ENCODE assay signal across 8 mouse cellular contexts in genomic region chr11:99023094-99023493, GRCm38 (mm10). TPM values are rescaled to one million over a fixed set of nuclear protein-coding genes. Genes with fewer than 3 reads are reported as not detected.
A peak's percentile ranks its signal among the peaks of the same experiment; 100 is the strongest.
DNase-seq lines count a peak whose midpoint lies in the region; ATAC-seq lines count a peak whose summit lies in the region.

No protein-coding gene starts in this region.

- no peaks in the 10 kb centered on the region for H3K9me3 ChIP-seq in forebrain, embryonic 11.5 days (ENCODE audit: control insufficient read depth, low read length)
- H3K9me3 ChIP-seq in liver, embryonic 13.5 days (replicated peaks): no peaks in the 10 kb centered on the region

- intact Hi-C loops in heart, postnatal 25 days (cut with DNase I): no loop called here
- intact Hi-C loops in left cerebral cortex, postnatal 10 days (cut with DNase I): no loop called here

- 10% methylated on average over 4 of the region's 4 CpGs for WGBS in forebrain, embryonic 11.5 days
- 2% methylated on average over 4 of the region's 4 CpGs for WGBS in liver, embryonic 13.5 days (ENCODE audit: insufficient replicate concordance)

- H3K4me2 ChIP-seq in forebrain, embryonic 11.5 days (ENCODE audit: low read depth, low read length, severe bottlenecking): peak overlapping the region; percentile 64
- peak overlapping the region; percentile 80 for H3K4me2 ChIP-seq in liver, embryonic 13.5 days

- H3K27me3 ChIP-seq in forebrain, embryonic 11.5 days (ENCODE audit: control insufficient read depth, insufficient read depth, low read length): no peaks in the 10 kb centered on the region
- H3K27me3 ChIP-seq in liver, embryonic 13.5 days: no peaks in the 10 kb centered on the region

- H3K27ac ChIP-seq in forebrain, embryonic 11.5 days (ENCODE audit: low read depth, low read length): no peak overlapping the region
- peak overlapping the region; percentile 82 for H3K27ac ChIP-seq in liver, embryonic 13.5 days

- peaks cover 11% of the 10 kb centered on the region for H3K36me3 ChIP-seq in forebrain, embryonic 11.5 days (ENCODE audit: control insufficient read depth, insufficient read depth, low read length)
- H3K36me3 ChIP-seq in liver, embryonic 13.5 days: peaks cover 50% of the 10 kb centered on the region

- no peak for ATAC-seq in forebrain, embryonic 11.5 days (replicated peaks; ENCODE audit: low FRiP score)
- no peak for ATAC-seq in liver, embryonic 13.5 days (ENCODE audit: low read depth)
- no peak for ATAC-seq in activated CD4-positive, CD25-positive, alpha-beta regulatory T cell, adult 4 months

- no peaks in the 10 kb centered on the region for H3K4me1 ChIP-seq in forebrain, embryonic 11.5 days (replicated peaks; ENCODE audit: control insufficient read depth, insufficient read depth, low read length)
- H3K4me1 ChIP-seq in liver, embryonic 13.5 days (replicated peaks): peaks cover 47% of the 10 kb centered on the region

- H3K9ac ChIP-seq in forebrain, embryonic 11.5 days (ENCODE audit: low read length): peak overlapping the region; percentile 97
- H3K9ac ChIP-seq in liver, embryonic 13.5 days: peak overlapping the region; percentile 92

- peak overlapping the region; percentile 88 for H3K4me3 ChIP-seq in forebrain, embryonic 11.5 days (ENCODE audit: low read depth, low read length)
- H3K4me3 ChIP-seq in liver, embryonic 13.5 days (replicated peaks): peak overlapping the region; percentile 78

- DNase-seq in heart, adult 11 months: peak; percentile 44
- DNase-seq in heart, postnatal 25 days (ENCODE audit: low spot score): no peak
- DNase-seq in 416B (ENCODE audit: low read depth): peak; percentile 35
- DNase-seq in forebrain, embryonic 11.5 days (ENCODE audit: low spot score): no peak
- no peak for DNase-seq in liver, embryonic 13.5 days
- DNase-seq in right cerebral cortex, adult 2 months (ENCODE audit: low spot score in 2 of 2): no peak
- no peak for DNase-seq in left cerebral cortex, postnatal 10 days (ENCODE audit: extremely low spot score in 1 of 2, low spot score in 2 of 2)

RNA-seq across cellular contexts. Expression of gene Top2a, which starts 0.9 kb away (rescaled TPM):
- total RNA-seq in heart, postnatal 25 days (2021): 1 to 10 TPM; 4.2 to 4.6 TPM
- 446 and 476 TPM in 2 replicates for polyA plus RNA-seq in forebrain, embryonic 11.5 days (2014; fragmentation: Nextera tagmentation; extraction: Ambion mirVana)
- 208 and 245 TPM in 2 replicates for polyA plus RNA-seq in liver, embryonic 13.5 days (2015; fragmentation: Nextera tagmentation; extraction: Ambion mirVana)
- 100 to 1,000 TPM; 118 to 121 TPM for polyA plus RNA-seq in activated CD4-positive, CD25-positive, alpha-beta regulatory T cell, adult 4 months (2017; shearing (Covaris generic))
- total RNA-seq in left cerebral cortex, postnatal 10 days (2021): 10 to 100 TPM; 10.1 to 12.0 TPM

RNA-seq across cellular contexts. Expression of gene Igfbp4, which starts 17.9 kb away (rescaled TPM):
- total RNA-seq in heart, postnatal 25 days (2021): 10 to 100 TPM; 87.8 to 99.7 TPM
- polyA plus RNA-seq in forebrain, embryonic 11.5 days (2014; fragmentation: Nextera tagmentation; extraction: Ambion mirVana): 246 and 252 TPM in 2 replicates
- 168 and 194 TPM in 2 replicates for polyA plus RNA-seq in liver, embryonic 13.5 days (2015; fragmentation: Nextera tagmentation; extraction: Ambion mirVana)
- polyA plus RNA-seq in activated CD4-positive, CD25-positive, alpha-beta regulatory T cell, adult 4 months (2017; shearing (Covaris generic)): 10 to 100 TPM; 33.7 to 43.6 TPM
- 10 to 100 TPM; 78.1 to 83.3 TPM for total RNA-seq in left cerebral cortex, postnatal 10 days (2021)

RNA-seq across cellular contexts. Expression of gene Gjd3, which starts 40.3 kb away (rescaled TPM):
- 1 to 10 TPM in 1 of 2 experiments, under 1 TPM in 1; 0.52 to 1.1 TPM for total RNA-seq in heart, postnatal 25 days (2021)
- 0.23 TPM in 1 of 2 replicates, not detected in the other for polyA plus RNA-seq in forebrain, embryonic 11.5 days (2014; fragmentation: Nextera tagmentation; extraction: Ambion mirVana)
- not detected in 2 replicates for polyA plus RNA-seq in liver, embryonic 13.5 days (2015; fragmentation: Nextera tagmentation; extraction: Ambion mirVana)
- polyA plus RNA-seq in activated CD4-positive, CD25-positive, alpha-beta regulatory T cell, adult 4 months (2017; shearing (Covaris generic)): under 1 TPM in 1 of 2 experiments, not detected in 1; 0.41 TPM
- 1 to 10 TPM; 4.1 to 5.1 TPM for total RNA-seq in left cerebral cortex, postnatal 10 days (2021)

Comparison
In these comparisons a context has a peak if more than half of its experiments do, and no peak if none do; other contexts are left out.
1. DNase-seq: peak in heart, adult 11 months (single experiment) and 416B (single experiment); none in heart, postnatal 25 days (single experiment), forebrain, embryonic 11.5 days (single experiment), liver, embryonic 13.5 days (single experiment), right cerebral cortex, adult 2 months (0 of 2) and left cerebral cortex, postnatal 10 days (0 of 2).